Mouse (Mus musculus): ENCODE results near the gene Prlr.

- TF ChIP-seq POLR2A (IDR thresholded peaks at IDR 0.05; ENCODE audit: low read depth, low read length) (no peak), CTCF (conservative IDR thresholded peaks at IDR 0.05; ENCODE audit: insufficient read depth, insufficient read length, low read depth, low read length) (no peak)
Measured at GRCm38 (mm10) chr15:10236812-10237211, 59.8 kb downstream of the Prlr start.

Data from kidney, adult 2 months (tissue).